Mouse (Mus musculus): ENCODE results near the gene Atp8b2. TPM values are rescaled to one million over a fixed set of nuclear protein-coding genes. Genes with fewer than 3 reads are reported as not detected.

Atp8b2 gene
- polyA plus RNA-seq, 1 experiment from 2014 or later: 7.4 TPM

GRCm38 (mm10) chr3:89892517-89893106 lies 70.7 kb downstream of the Atp8b2 start:
- H3K27ac ChIP-seq (ENCODE audit: low read length): no peak overlapping the region
- WGBS: 80% methylated on average over 5 of the region's 5 CpGs
- DNase-seq (ENCODE audit: low spot score) (no peak), ATAC-seq (no peak)
- no peaks in the 10 kb centered on the region for H3K27me3 ChIP-seq (replicated peaks; ENCODE audit: insufficient read depth, low read length)
- H3K9ac ChIP-seq (replicated peaks; ENCODE audit: low read depth): no peak overlapping the region
- H3K4me2 ChIP-seq (replicated peaks; ENCODE audit: low read depth, low read length): no peak overlapping the region
- H3K9me3 ChIP-seq (ENCODE audit: low read length): no peaks in the 10 kb centered on the region
- TF ChIP-seq EP300 (IDR thresholded peaks at IDR 0.05) (no peak), CTCF (IDR thresholded peaks at IDR 0.05) (no peak)
- no peaks in the 10 kb centered on the region for H3K36me3 ChIP-seq (ENCODE audit: insufficient read depth, low read length)
- H3K4me1 ChIP-seq (ENCODE audit: insufficient read depth, low read depth, low read length): no peaks in the 10 kb centered on the region
- H3K4me3 ChIP-seq (ENCODE audit: low read depth, low read length): no peak overlapping the region

- Histone ChIP-seq H3K4me3 (ENCODE audit: low read depth, low read length) (no peak overlapping the region), H3K9ac (replicated peaks; ENCODE audit: low read depth) (no peak overlapping the region), H3K4me2 (replicated peaks; ENCODE audit: low read depth, low read length) (no peak overlapping the region), H3K4me1 (ENCODE audit: insufficient read depth, low read depth, low read length) (no peaks in the 10 kb centered on the region), H3K27me3 (replicated peaks; ENCODE audit: insufficient read depth, low read length) (no peaks in the 10 kb centered on the region), H3K27ac (ENCODE audit: low read length) (no peak overlapping the region), H3K36me3 (ENCODE audit: insufficient read depth, low read length) (no peaks in the 10 kb centered on the region), H3K9me3 (ENCODE audit: low read length) (no peaks in the 10 kb centered on the region)
- TF ChIP-seq CTCF (IDR thresholded peaks at IDR 0.05) (no peak), EP300 (IDR thresholded peaks at IDR 0.05) (no peak)
- DNase-seq (ENCODE audit: low spot score) (no peak), ATAC-seq (no peak)
These were observed 71.6 kb downstream of the Atp8b2 start for GRCm38 (mm10) chr3:89891696-89892095.

- Histone ChIP-seq H3K4me2 (replicated peaks; ENCODE audit: low read depth, low read length) (no peak overlapping the region), H3K9me3 (ENCODE audit: low read length) (no peaks in the 10 kb centered on the region), H3K27ac (ENCODE audit: low read length) (no peak overlapping the region), H3K36me3 (ENCODE audit: insufficient read depth, low read length) (no peaks in the 10 kb centered on the region), H3K27me3 (replicated peaks; ENCODE audit: insufficient read depth, low read length) (no peaks in the 10 kb centered on the region), H3K4me3 (ENCODE audit: low read depth, low read length) (no peak overlapping the region), H3K4me1 (ENCODE audit: insufficient read depth, low read depth, low read length) (no peaks in the 10 kb centered on the region), H3K9ac (replicated peaks; ENCODE audit: low read depth) (no peak overlapping the region)
- no peak for ATAC-seq
- DNase-seq (ENCODE audit: low spot score): no peak
- TF ChIP-seq CTCF (IDR thresholded peaks at IDR 0.05): no peak
- no peak for TF ChIP-seq EP300 (IDR thresholded peaks at IDR 0.05)
- WGBS: 56% methylated on average over 8 of the region's 8 CpGs
These were observed 73.4 kb downstream of the Atp8b2 start for GRCm38 (mm10) chr3:89889841-89890430.

Small RNA genes within 50 kb of the gene (microRNA-seq; reads per million reads assigned to microRNA genes)
- gene Mir7669: 0.73 reads per million

Other genes starting within 250 kb of the Atp8b2 start
- 7.5 and 7.9 TPM in 2 replicates for gene Adar, start 248.5 kb downstream of the Atp8b2 start, polyA plus RNA-seq (2015; fragmentation: Nextera tagmentation; extraction: Ambion mirVana)
- gene Chrnb2, start 198.9 kb downstream of the Atp8b2 start, polyA plus RNA-seq (2015; fragmentation: Nextera tagmentation; extraction: Ambion mirVana): 0.17 and 0.27 TPM in 2 replicates
- 12.4 and 13.4 TPM in 2 replicates for gene Ube2q1, start 189.9 kb downstream of the Atp8b2 start, polyA plus RNA-seq (2015; fragmentation: Nextera tagmentation; extraction: Ambion mirVana)
- gene She, start 132.1 kb downstream of the Atp8b2 start, polyA plus RNA-seq (2015; fragmentation: Nextera tagmentation; extraction: Ambion mirVana): 11.2 and 12.1 TPM in 2 replicates
- gene Il6ra, start 50.3 kb downstream of the Atp8b2 start, polyA plus RNA-seq (2015; fragmentation: Nextera tagmentation; extraction: Ambion mirVana): 15.7 and 17.9 TPM in 2 replicates
- gene Hax1, start 35.3 kb upstream of the Atp8b2 start, polyA plus RNA-seq (2015; fragmentation: Nextera tagmentation; extraction: Ambion mirVana): 80.5 and 93.6 TPM in 2 replicates
- 144 and 146 TPM in 2 replicates for gene 4933434E20Rik, start 88.1 kb upstream of the Atp8b2 start, polyA plus RNA-seq (2015; fragmentation: Nextera tagmentation; extraction: Ambion mirVana)
- 101 and 118 TPM in 2 replicates for gene Ubap2l, start 89.1 kb upstream of the Atp8b2 start, polyA plus RNA-seq (2015; fragmentation: Nextera tagmentation; extraction: Ambion mirVana)
- gene Tpm3, start 109.1 kb upstream of the Atp8b2 start, polyA plus RNA-seq (2015; fragmentation: Nextera tagmentation; extraction: Ambion mirVana): 506 and 509 TPM in 2 replicates
- gene Nup210l, start 140.6 kb upstream of the Atp8b2 start, polyA plus RNA-seq (2015; fragmentation: Nextera tagmentation; extraction: Ambion mirVana): 0.10 and 0.17 TPM in 2 replicates

Data from lung, postnatal 0 days (tissue).